Mouse (Mus musculus) kidney, postnatal 36 days (tissue): ENCODE measurements around the gene Trir.

Source experiments
- DNase-seq, 2 experiments: peaks; one replicate each; pipeline ENCODE4 v3.0.0; 2021 to 2022; ENCODE audit warnings: mixed read lengths in 2 of 2

Gene Trir

DNA sequence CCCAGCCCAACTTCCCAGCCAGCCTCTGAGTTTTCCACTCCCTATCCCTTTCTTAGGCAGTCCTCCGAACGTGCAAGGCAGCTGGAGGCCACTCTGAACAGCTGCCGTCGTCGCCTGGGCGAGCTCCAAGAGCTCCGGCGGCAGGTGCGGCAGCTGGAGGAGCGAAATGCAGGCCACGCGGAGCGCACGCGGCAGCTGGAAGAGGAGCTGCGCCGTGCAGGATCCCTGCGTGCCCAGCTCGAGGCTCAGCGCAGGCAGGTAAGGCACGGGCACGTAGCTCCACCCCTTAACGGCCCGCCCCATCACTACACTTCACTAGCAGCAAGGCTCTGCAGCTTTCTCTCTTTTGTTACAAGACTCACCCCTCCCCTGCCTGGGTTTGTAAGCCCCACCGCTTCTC, 30.9 kb upstream of the Trir start:
- DNase-seq = no peak

DNA sequence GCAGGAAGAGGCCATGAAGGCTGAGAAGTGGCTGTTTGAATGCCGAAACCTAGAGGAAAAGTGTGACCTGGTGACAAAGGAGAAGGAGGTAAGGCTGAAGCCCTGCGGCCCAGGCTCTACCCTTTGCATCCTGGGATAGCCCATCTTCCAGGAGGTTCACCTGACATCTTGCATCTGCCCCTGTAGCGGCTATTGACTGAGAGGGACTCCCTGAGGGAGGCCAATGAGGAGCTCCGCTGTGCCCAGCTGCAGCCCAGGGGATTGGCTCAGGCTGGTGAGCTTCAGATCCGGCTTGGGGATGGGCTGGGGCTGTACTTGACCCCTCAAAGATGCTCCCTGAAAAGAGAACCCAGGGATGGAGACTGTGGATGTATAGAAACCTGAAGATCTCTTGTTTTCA, 29.6 kb upstream of the Trir start:
- no peak for DNase-seq

DNA sequence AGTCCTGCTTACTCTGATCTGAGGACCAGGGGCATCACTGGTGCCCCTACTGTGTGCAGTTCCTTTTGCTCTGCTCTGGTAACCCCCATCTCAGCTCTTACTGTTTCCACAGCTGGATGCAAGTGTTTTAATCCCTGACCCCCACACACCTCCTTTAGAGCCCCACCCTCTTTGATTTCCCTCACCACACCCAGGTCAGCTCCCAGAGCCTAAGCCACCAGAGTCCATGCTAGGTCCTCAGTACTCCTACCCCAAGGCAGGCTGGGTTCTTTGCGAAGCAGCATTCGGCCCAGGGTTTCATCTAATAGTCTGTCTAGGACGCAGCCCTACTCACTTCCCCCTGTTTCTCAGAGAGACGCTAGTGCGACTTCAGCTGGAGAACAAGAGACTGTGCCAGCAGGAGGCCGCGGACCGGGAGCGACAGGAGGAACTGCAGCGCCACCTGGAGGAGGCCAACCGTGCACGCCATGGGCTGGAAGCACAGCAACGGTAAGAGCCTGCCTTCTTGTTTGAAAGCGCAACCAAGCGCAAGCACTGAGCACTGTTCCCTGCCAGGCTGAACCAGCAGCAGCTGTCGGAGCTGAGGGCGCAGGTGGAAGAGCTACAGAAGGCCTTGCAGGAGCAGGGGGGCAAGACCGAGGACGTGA, 28.9 kb upstream of the Trir start:
- peak; percentile 91 to 97 for DNase-seq

DNA sequence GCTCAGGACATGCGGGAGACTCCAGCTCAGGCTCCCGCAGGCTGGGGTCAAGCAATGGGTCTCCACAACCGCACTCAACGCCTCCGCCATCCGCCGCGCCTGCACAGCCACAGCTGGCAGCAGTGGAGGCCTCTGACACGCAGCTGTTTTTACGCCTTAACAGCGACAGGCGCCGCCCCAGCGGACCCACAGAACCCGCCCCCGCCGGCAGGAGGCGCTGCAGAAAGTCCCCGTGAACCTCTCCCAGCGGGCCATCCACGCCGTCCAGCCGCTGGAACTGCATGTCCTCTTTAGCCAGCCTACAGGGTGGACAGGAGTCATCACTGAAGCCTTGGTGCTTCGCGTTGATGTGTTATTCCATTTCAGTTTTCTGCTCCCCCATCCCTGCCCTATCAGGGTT, 18.9 kb upstream of the Trir start:
- peak; percentile 33 to 73 for DNase-seq

DNA sequence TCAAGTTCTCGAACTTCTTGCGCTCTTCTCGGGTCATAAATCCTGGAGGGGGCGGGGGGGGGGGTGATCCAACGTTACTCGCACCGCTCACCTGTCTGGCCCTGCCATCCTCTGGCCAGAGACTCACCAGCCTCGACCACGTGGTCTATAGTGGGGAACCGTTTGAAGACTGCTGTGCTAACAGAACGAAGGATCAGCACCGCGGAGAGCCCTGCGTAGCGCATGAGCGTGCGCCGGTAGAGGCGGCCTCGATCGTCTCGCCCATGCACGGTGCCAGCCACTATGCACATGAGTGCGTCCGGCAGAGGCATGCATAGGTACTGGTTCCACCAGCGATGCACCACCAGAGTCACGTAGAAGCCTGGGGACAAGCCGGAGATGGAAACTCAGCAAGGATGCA, 15.4 kb upstream of the Trir start:
- peak in 1 of 2 experiments; percentile 21 for DNase-seq

DNA sequence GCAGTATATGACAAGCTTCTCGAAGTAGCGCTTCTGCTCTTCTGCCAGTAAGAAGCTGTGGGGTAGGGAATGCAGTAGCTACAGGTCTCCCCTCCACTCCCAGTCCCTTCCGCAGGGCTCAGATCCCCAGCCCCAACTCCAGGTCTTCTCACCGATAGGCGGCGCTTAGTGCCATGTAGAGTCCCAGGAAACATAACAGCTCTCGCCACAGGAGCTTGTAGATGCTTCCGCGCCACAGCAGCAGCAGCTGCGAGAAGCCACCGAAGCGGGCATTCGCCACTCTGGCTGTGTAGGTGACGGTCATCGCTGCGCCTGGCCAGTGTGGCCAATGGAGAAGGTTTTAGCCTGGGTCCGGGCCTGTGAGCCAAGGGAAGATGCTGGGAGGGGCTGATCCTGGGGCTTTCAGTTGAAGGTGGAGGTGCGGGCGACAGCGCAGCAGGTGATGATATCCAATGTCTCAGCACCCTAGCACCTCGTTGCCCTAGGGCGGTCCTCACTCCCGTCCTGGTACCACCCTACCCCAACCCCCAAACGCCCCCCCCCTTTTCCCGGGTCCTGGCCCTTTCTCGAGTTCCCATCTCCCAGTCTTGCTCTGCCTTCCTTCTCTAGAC, 13.3 kb upstream of the Trir start:
- peak; percentile 84 to 89 for DNase-seq

DNA sequence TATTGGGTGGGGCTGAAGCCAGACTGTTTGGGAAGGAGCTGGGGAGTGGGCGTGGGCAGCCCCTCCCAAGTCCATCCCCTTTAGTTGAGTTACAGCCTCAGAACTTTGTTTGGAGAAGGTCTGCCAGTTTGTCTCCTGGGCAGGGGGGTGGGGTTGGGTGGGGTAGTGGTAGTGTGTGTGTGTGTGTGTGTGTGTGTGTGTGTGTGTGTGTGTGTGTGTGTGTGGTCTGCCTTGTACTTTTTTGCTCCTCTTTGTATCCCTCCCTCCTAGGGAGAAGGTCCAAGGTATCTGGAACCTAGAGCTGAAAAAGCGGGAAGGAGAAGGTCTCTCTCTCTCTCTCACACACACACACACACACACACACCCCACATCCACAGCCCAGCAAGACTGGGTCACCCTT, 12.2 kb upstream of the Trir start, which contains the start of gene Best2:
Gene Best2 (minus strand): TSS at position 101 of the 400 bp plus-strand sequence.
- no peak for DNase-seq

GRCm38 (mm10) chr8:85016724-85017123, 9.9 kb upstream of the Trir start:
- no peak for DNase-seq

GRCm38 (mm10) chr8:85017209-85017608, 9.4 kb upstream of the Trir start:
- DNase-seq = no peak

DNA sequence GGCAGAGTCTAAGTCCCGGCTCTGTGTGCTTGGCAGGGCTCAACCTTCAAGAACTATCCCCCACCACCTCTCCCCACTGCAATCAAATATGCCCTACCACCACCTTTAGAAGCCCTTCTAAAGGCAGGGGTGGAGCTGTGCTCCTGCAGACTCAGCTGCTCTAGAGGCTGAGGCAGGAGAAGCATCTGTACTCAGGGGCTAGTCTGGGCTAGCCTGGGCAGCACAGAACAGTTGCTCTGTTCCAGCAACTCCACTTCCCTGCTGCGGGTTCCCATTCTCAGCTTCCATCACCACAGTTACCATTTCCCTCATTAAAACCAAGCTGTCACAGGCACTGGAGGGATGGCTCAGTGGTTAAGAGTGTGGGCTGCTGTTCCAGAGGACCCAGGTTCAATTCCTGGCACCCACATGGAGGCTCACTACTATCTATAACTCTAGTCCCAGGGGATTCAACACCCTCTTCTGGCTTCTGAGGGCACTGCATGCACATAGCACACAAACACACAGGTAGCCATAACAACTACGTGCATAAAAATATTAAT, 5.0 kb upstream of the Trir start:
- no peak for DNase-seq

DNA sequence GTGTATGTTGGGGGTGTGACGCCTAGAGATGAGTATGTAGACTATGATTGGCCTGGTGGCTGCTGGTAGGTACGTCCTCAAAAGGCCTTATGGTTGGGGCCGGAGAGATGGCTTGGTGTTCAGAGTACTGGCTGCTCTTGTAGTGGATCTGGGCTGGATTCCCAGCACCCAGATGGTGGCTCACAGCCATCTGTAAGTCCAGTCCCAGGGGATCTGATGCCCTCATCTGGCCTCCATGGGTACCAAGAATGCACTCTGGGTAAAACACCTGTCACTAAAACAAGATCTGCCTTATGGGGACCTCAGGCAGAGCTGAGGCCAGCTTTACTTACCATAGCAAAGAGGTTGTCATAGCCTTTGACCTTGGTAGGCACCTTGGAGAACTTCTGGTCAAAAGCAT, 2.8 kb upstream of the Trir start:
- DNase-seq = no peak

DNA sequence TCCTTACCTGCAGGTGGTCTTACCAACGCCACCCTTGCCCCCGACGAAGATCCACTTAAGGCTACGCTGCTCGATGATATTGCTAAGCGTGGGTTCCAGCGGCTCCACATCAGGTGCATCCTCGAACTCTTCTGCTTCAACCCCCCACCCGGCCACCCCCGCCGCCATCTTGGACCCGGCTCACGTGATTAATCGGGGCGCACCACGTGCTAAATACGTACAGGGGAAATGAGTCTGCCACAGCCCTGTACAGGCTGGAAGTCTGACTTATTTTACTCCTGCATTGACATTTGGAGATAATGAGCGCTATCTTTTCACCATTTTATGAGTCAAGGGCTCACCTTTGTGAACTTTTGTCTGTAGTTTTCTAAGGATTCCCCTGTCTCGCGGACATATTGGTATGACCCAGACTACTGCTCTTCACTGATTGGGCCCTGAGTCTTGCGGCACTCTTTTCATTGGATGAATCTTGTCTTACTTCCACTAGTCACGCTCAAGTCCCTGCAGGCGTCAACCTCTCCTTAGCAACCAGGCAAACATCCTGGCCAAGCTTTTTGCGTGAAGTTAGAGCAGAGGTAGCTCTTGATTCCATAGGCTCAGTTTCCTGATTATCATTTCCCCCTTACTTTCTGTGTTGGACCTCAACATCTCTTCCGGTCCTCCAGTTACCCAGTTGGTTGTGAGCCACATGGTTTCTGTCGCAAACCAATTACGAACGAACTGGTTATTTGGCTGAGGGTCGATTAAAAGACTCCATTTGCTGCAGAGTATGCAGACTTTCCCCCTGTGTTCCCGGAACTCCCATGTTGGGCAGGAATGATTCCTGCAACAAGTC, 1.3 kb upstream of the Trir start, which contains the start of gene Asna1:
Gene Asna1 (minus strand): TSS at position 184 of the 835 bp plus-strand sequence.
- peak; percentile 90 to 93 for DNase-seq

DNA sequence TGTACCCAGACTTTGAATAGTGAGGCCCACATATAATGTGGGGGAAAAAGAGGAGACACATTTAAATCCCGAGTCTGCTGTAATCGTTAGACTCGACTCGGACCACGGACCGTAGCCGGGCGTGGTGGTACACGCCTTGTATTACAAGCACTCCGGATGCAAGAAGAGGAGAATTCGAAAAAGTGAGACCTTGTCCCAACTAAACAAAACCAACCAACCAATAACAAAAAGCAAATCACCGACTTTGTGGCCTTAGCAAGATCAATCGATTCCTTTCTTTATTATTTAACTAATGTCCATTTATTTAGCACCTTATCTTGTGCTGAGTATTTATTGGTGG, 863 bp downstream of the Trir start:
- DNase-seq = peak in 1 of 2 experiments; percentile 34

DNA sequence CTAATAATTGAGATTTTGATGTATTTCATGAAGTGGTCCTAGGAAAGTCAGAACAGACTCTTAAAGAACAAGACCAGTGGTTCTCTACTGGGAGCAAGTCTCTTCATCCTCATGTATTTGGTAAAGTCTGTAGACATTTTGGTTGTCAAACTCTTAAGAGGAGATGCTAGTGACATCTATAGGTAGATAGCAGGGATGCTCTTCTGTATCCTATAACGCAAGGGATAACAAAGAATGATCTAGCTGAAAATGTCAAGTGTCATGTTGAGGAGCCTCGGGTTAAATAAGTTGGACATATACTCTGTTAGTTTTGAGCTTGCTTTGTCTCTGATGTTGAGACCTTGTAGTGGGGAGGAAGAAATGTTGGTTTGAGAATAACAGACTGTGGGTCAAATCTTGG, 1.3 kb downstream of the Trir start:
- DNase-seq = no peak

DNA sequence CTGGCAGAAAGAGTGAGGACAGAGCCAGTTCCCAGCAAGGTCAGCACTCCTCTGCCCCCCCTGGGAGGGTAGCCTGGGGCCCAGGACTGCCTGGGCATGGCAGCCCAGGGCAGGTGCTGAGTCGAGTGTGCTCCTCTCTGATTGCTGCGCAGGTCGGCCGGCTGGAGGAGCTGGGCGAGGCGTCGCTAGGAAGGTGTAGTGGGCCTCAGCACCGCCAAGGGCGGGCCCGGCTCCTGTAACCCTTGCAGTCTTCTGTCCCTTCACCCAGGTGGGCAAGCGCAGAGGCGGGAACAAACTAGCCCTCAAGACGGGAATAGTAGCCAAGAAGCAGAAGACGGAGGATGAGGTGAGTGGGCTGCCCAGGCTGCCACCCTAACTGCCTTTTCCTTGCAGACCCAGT, 2.6 kb downstream of the Trir start:
- no peak for DNase-seq

DNA sequence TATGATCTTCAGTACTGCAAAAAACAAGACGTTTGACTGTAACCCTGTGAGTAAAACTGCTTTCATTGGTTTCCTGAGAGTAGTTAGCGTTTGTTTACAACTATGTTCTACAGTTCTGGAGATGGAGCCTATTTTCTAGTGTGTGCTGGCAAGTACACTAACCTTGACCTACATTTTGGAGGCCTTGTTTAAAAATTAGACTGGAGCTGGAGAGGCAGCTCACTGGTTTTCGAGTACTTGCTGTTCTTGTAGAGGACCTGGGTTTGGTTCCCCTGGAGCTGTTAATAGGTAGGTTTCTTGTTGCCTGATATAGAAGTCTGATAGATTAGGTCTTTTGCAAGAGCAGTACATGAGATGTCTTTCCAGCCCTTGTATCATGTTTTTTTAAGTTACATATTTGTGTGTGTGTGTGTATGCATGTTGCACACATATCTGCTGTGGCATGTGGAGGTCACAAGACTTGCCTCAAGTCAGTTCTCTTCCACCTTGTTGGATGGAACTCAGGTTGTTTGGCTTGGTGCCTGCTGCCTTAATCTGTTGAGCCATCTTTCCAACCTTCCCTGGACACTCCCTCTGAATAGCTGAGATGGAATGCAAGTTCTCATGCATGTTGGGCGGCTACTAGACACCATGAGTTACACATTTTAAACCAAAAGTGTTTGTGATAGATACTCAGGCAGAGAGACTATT, 6.1 kb downstream of the Trir start:
- peak; percentile 71 to 75 for DNase-seq

GRCm38 (mm10) chr8:85033867-85034266, 7.2 kb downstream of the Trir start:
- DNase-seq = peak; percentile 38 to 58

DNA sequence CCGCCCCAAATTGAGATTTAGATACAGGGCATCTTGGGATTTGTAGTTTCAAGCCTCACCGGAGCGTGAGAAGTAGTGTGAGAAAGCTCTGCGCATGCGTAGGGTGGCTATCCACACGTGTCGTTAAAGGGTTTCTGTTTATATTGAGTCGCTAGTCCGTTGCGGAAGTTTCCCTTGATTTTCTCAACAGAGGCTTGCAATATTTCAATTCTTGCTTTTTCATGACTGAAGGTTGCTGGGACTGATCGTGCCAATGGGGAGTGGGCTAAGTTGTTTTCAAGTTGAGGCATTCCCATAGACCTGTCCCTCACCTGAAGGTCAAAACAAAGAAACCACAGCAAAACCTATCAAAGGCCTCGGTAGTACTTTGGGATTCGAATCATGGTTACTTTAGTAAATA, 8.1 kb downstream of the Trir start:
- peak; percentile 86 to 88 for DNase-seq

DNA sequence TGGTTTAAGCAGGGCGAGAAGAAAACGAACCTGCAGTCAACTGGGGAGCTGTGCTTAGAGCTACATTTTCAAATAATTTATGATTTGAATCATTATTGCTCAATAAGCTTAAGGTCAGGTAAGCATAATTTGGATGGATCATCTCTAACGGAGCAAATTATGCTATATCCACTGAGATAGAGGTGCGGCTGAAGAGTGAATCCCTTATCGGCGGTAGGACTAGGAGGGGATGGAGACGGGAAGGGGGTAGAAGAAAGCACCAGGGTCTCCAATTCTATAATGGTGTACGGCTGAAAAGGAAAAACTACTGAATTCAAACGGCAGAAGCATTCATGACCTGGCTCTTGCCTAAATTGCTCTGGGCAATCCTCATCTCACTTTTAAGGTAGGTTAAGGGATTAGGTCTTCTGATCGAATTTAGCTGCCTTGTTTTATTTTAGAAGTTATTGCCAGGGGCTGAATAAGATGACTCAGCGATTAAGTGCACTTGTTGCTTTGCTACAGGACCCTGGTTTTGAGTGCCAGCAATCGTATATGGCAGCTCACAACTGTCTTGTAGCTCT, 8.6 kb downstream of the Trir start:
- DNase-seq = no peak

- DNase-seq = peak in 1 of 2 experiments; percentile 44
These were observed 9.2 kb downstream of the Trir start for GRCm38 (mm10) chr8:85035728-85036310.

GRCm38 (mm10) chr8:85036381-85036717, 9.7 kb downstream of the Trir start:
- no peak for DNase-seq

- DNase-seq = peak; percentile 95 to 98
These were observed 10.2 kb downstream of the Trir start, which contains the start of gene Tnpo2 for GRCm38 (mm10) chr8:85036718-85037365. Tnpo2 (plus strand) TSS chr8:85036915.
